Mouse (Mus musculus) layer of hippocampus, postnatal 36 days (tissue): Measurements from ENCODE around the gene Sp100. TPM values are rescaled to one million over a fixed set of nuclear protein-coding genes. Genes with fewer than 3 reads are reported as not detected.

Source experiments
- DNase-seq, 2 experiments: peaks; one replicate each; pipeline ENCODE4 v3.0.0; 2022
- microRNA-seq, 2 experiments: library from miRNA; unstranded; fragments of <30 nt; microRNA quantifications; one replicate each; pipeline ENCODE4 v1.2.0; 2021
- total RNA-seq, 2 experiments: library from RNA; stranded (reverse); gene quantifications; 2 replicates each; pipeline ENCODE4 v1.2.3; 2021

Sp100 gene
- total RNA-seq, 2 experiments from 2014 or later, result 2.6 to 3.0 TPM

- no peak for DNase-seq
Measured at GRCm38 (mm10) chr1:85751494-85751893, 101.7 kb downstream of the Sp100 start.

GRCm38 (mm10) chr1:85751932-85752680, 102.3 kb downstream of the Sp100 start:
- no peak for DNase-seq

GRCm38 (mm10) chr1:85757531-85758230, 107.9 kb downstream of the Sp100 start:
- no peak for DNase-seq

GRCm38 (mm10) chr1:85758231-85758968, 108.6 kb downstream of the Sp100 start:
- DNase-seq, result peak in 1 of 2 experiments; percentile 24

DNA sequence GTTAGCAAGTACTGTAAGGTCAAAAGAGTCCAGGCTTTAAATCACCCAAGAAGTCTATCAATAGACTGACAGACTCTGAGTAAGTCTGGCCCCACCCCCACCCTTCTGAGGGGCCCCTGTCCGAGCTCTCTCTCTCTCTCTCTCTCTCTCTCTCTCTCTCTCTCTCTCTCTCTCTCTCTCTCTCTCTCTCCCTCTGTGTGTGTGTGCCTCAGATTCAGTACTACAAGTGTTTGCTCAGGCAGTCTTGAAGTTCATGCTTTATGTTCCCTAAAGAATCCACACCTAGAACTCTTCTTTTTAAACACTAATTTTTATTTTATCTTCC, 109.1 kb downstream of the Sp100 start:
- DNase-seq, result no peak

Small RNA genes lying within 50 kb of the gene (microRNA-seq; reads per million reads assigned to microRNA genes)
- 0 reads per million in 2 experiments for gene Mir8096

Other genes starting within 250 kb of the Sp100 start
- not detected for gene G530012D18Rik, start 74.3 kb upstream of the Sp100 start, total RNA-seq
- 1 to 10 TPM in 1 of 2 experiments, under 1 TPM in 1; 0.78 to 1.0 TPM for gene Sp110, start 51.2 kb upstream of the Sp100 start, total RNA-seq
- under 1 TPM; 0.43 to 0.77 TPM for gene Sp140, start 49.6 kb upstream of the Sp100 start, total RNA-seq
- under 1 TPM; 0.38 to 0.52 TPM for gene A630001G21Rik, start 128.7 kb downstream of the Sp100 start, total RNA-seq
- 100 to 1,000 TPM; 142 to 153 TPM for gene Cab39, start 143.5 kb downstream of the Sp100 start, total RNA-seq
- 100 to 1,000 TPM; 719 to 827 TPM for gene Itm2c, start 244.3 kb downstream of the Sp100 start, total RNA-seq